Mouse (Mus musculus): Measurements from ENCODE around the gene Wdr18. TPM values are rescaled to one million over a fixed set of nuclear protein-coding genes. Genes with fewer than 3 reads are reported as not detected.

Gene Wdr18
- total RNA-seq, 4 experiments from 2014 or later: 28.4 to 36.2 (median 29.6) TPM

DNA sequence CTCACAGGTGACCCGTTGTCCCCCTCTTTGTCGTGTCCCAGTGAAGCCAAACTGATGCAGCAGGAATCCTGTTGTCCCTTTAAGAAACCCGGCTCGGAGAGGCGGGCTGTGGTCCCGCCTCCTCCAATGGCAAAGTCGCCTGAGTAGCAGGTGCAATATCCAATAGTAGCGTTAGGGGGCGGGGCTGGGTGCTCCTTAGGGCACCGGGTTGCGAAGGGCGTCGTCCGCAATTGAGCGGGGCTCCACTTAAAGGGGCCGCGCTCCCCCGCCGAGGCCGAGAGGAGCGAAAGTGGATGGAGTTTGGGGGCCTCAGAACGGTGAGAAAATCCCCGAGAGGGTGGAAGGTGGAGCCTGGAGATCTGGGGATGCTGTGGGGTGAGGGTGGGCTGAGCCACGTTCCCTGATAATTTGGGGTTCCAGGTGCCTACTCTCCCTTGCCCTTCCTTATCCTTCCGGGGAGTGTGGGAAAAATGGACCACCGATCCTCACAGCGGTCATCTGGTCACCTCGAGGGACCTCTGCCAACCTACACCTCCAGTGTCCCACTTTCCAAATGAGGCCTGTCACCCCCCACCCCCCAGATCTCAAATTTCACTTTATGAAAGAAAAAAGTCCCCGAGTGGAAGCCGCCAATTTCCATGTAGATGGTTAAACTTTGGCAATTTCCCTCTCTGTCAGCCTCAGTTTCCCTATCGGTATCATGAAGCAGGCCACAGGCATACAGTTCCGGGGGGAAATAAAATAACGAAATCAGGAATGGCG lies 36.5 kb downstream of the Wdr18 start, which contains the start of gene Abca7:
Abca7 (plus strand) TSS at position 223 of the 762 bp plus-strand sequence.
- peak; percentile 97 for DNase-seq (ENCODE audit: low spot score)

GRCm38 (mm10) chr10:79997034-79997760 lies 37.2 kb downstream of the Wdr18 start:
- no peak for DNase-seq (ENCODE audit: low spot score)

- DNase-seq (ENCODE audit: low spot score): no peak
Measured at GRCm38 (mm10) chr10:79997819-79998218, 37.9 kb downstream of the Wdr18 start.

DNA sequence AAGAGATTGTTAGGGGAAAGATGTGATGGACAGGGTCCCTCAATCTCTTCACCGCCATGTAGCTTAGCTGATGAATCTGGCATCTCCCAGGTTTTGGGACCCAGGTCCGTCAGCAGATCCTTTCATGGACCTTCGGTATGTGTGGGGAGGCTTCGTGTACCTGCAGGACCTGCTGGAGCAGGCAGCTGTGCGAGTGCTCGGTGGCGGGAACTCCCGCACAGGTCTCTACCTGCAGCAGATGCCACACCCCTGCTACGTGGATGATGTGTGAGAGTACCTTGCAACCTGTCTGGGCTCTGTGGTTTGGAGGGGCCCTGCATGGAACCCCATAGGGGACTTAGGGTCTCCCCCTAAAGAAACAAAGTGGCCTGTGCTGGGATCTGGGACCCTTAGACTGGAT lies 42.0 kb downstream of the Wdr18 start:
- no peak for DNase-seq (ENCODE audit: low spot score)

- DNase-seq (ENCODE audit: low spot score): no peak
Measured at GRCm38 (mm10) chr10:80002829-80003228, 42.9 kb downstream of the Wdr18 start.

DNA sequence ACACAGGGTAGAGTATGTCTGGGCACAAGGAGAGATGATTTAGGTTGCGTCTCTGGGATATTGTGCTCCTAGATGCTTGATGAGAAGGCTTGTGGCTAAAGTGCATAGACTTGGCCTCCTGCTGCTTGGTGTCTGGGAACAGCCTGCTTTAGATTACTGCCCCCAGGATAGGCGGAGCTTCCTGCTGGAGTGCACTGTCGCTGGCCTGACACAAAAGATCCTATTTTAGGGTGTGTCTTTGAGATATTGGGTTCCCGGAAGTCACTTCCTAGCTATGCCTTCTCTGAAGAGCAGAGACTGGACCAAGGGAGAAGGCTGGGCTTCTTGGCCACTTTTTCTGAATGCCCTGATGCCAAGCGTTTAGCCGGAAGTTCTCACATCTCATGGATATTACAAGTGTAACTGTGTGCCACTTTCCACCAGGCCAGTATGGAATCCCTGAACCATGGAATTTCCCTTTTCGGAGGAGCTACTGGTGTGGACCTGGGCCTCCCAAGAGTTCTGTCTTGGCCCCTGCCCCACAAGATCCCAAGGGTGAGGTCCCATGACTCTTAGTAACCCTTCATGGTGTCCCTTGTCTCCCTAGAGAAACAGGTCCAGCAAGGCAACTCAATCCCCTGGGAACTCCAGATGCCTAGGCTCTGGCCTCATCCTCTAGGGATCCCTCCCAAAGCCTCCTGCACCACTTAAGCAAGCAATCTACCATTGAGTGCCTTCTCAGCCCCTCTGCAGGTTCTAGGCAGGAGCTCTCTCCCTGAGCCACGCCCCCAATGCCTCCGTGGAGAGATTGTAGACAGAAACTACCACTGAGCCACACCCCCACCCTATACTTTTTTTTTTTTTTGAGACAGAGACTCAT lies 43.7 kb downstream of the Wdr18 start:
- DNase-seq (ENCODE audit: low spot score): no peak

DNA sequence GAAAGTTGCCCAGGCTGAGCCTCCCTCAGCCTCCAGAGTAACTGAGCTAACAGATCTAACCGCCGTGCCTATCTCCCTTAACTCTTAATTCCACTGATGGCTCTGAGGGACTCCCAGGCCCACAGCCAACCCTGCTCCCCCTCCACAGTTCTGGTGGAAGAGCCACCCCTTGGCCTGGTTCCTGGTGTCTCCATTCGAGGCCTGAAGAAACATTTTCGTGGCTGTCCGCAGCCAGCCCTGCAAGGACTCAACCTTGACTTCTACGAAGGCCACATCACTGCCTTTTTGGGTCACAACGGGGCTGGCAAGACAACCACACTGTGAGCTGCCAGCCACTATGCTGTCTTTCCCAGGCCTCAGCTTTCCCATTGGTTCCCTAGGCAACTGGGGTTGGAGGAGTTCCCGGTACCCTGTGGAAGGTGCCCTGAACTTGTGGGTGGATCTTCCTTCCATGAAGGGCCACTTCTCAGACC lies 44.3 kb downstream of the Wdr18 start:
- no peak for DNase-seq (ENCODE audit: low spot score)

- no peak for DNase-seq (ENCODE audit: low spot score)
Measured at GRCm38 (mm10) chr10:80011740-80012139, 51.8 kb downstream of the Wdr18 start.

- no peak for DNase-seq (ENCODE audit: low spot score)
Measured at GRCm38 (mm10) chr10:80013609-80014008, 53.7 kb downstream of the Wdr18 start.

DNA sequence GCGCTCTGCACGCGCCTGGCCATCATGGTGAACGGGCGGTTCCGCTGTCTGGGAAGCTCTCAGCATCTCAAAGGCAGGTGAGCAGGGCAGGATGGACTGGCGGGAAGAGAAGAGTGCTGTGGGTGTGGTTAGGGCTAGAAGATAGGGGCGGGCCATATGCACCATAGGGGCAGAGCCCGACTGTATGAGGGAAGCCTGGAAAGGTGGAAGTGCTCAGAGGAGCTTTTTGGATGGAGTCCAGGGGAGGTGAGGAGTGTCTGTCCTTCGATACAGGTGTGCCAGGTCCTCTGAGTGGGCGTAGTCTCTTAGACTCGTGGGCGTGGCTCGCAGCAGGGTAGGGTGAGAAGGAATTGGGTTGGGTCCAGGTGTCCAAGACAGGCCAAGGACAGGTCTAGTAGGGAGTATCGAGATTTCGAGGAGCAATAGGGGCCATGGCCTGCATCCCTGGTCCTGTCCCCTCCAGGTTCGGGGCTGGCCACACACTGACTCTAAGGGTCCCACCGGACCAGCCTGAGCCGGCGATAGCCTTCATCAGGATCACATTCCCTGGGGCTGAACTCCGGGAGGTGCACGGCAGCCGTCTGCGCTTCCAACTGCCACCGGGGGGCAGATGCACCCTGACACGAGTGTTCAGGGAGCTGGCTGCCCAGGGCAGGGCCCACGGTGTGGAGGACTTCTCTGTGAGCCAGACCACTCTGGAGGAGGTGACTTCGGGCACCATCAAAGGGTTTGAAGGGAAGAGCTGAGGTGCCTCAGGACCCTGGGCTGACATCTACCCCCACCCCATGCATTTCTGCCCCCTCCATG lies 54.7 kb downstream of the Wdr18 start:
- DNase-seq (ENCODE audit: low spot score): no peak

DNA sequence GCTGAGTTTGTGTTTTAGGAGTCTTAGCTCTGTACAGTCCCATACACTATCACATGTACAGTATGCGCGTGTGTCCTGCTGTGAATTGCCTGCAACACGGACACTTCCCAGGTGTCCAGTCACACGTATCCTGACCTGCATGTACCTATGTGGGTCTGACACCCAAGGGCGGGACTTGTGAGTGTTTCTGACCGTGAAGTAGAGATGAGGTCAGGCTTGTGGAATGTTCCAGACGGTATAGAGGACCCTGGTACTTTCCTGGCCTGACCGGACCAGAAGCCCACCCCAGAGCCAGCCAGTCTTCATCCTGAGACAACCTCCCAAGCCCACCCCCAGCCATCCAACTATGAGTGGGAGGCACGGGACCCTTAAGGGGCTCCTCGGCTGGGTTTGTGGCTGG lies 55.6 kb downstream of the Wdr18 start:
- no peak for DNase-seq (ENCODE audit: low spot score)

DNA sequence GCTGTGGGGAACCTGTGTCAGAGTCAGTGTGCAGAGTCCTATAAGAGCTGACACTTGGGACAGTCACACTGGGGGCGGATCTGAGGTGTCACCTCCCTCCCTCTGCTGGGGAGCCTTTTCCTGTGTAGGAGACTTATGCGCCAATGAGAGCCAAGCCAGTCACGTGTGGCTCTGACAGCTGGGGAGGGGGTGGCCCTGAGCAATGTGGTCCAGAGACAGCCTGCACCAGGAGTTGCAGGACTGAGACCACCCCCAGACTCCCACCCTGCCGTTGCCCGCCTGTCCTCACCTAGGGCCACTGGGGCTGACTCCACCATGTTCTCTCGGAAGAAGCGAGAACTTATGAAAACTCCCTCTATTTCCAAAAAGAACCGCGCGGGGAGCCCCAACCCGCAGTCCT lies 56.6 kb downstream of the Wdr18 start, which contains the start of gene Arhgap45:
Arhgap45 (plus strand) TSS at position 143 of the 400 bp plus-strand sequence.
- DNase-seq (ENCODE audit: low spot score): no peak

DNA sequence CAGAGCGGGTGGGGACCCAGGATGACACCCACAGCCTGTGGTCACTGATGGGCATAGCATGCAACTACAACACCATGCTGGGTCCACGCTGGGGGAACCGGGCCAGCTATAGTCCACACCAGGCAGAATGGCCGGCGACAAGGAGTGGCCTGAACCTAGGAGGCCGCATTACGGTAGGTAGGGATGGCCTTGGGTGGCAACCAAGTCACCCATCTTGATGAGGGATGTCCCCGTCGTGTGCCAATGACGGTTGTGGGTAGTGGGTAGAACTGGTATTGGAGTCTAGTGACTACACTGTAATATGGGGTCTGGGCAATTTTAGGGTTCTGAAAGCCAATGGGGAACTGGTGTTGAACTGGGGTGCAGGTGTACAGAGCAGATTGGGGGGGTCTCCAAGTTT lies 57.0 kb downstream of the Wdr18 start:
- no peak for DNase-seq (ENCODE audit: low spot score)

- no peak for DNase-seq (ENCODE audit: low spot score)
Measured at GRCm38 (mm10) chr10:80017361-80017760, 57.4 kb downstream of the Wdr18 start.

GRCm38 (mm10) chr10:80017771-80018170 lies 57.8 kb downstream of the Wdr18 start:
- DNase-seq (ENCODE audit: low spot score): no peak

GRCm38 (mm10) chr10:80018739-80019297 lies 58.9 kb downstream of the Wdr18 start:
- no peak for DNase-seq (ENCODE audit: low spot score)

DNA sequence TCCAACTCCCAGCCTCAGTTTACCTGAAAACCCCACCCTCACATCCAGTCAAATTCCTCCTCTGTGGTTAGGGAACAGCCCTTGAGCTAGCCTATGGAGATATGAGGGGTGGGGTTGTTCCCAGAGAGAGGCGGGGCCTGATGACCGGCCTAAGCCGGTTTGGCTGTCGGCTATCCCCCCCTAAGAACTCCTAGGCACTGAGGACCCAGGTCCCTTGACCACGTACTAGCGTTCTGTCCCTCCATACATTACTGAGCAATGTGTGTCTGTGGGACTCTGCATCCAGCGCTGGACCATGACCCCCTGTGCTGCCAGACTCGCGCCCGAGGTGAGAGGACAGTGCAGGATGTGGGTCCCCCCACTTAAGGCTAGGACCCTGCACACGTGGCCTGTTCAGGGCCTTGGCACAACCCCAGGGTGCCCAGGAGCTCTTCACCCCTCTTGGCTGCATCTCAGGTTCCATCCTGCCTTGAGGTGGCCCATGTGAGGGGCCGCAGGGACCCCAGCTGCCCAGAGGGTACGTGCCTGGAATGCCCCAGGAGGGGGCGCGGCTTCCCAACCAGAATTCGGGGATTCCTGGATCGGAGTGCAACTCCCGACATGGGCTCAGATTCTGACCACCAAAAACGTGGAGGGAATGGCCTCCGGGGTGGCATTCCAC lies 59.6 kb downstream of the Wdr18 start:
- DNase-seq (ENCODE audit: low spot score): no peak

All from heart, adult 8-10 months (tissue).